Mouse (Mus musculus) cerebellum, adult 2 months (tissue): ENCODE measurements around the gene Alcam.

Source experiments
- CTCF ChIP-seq: fragments of 200-500 bp; IDR thresholded peaks from 2 replicates; pipeline ENCODE4 v1.5.1; 2011; ENCODE audit warnings: low read depth, mild to moderate bottlenecking, control low read depth, low read length, moderate library complexity, borderline replicate concordance; ENCODE audit not compliant: insufficient read depth
- POLR2A ChIP-seq: fragments of 200-500 bp; IDR thresholded peaks from 2 replicates; pipeline ENCODE4 v1.6.1; 2011; ENCODE audit warnings: low read length, control low read depth, borderline replicate concordance; ENCODE audit not compliant: insufficient read depth

DNA sequence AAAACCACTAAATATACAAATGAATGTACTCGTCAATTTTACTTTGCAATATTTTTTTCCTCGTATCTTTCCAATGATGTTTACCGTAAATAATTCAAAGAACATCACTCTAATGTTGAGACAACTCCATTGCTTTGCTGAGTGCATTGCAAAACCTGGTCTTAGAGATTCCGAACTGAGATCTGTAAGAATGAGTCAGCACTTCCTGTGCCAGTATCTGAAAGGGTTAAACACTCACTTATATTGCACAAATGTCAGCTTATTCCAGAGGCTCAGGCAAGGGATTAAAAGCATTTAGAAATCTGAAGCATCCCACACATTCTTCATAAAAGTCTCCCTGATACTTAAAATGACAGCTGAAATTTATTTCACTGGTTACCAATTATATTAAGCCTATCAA is 188.8 kb downstream of the Alcam start:
- TF ChIP-seq CTCF (no peak), POLR2A (no peak)
